Mouse (Mus musculus): ENCODE data around the gene Col4a3bp.

DNA sequence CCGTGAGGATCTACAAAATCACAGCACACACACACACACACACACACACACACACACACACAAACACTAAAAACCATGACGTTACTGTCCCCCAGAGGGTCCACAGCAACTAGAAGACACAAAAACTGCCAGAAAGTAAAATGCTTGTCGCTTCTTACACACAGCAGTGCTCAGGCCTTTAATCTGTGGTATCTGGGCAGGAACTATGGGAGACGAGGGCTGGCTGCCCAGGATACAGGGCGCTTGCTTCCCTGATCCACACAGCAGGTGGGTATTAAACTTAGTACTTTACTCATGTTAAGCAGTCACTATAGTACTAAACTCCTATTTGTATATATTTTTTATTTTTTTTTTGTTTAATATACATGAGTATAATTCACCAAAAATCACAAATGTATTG, 103.4 kb downstream of the Col4a3bp start:
- no peak for TF ChIP-seq GATA1 (IDR thresholded peaks at IDR 0.05; ENCODE audit: low read length)
- TF ChIP-seq TAL1 (IDR thresholded peaks at IDR 0.05; ENCODE audit: low read length) = no peak
